Mouse (Mus musculus): Measurements from ENCODE around the gene Haao. TPM values are rescaled to one million over a fixed set of nuclear protein-coding genes. Genes with fewer than 3 reads are reported as not detected.

Haao gene
- total and polyA plus RNA-seq, 2 experiments: 626 to 835 TPM

DNA sequence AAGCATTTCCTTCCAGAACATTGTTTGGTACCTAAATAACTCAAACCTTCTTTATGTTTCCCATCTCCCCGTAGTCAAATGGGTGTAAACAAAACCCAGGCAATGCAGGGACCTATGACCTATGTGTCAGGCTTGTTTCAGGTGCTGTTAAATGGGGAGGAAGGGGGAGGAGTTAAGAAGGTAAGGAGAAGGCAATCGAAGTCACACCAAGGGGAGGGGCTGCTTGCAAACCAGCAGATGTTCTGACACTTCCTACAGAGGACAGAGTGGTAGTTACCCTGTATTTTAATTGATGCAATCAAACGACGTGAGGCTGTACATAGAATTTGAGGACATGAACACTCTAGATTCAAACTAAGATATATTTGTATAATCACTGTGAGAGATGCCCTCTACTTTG is 719 bp upstream of the Haao start:
- H3K27me3 ChIP-seq (ENCODE audit: control insufficient read depth, insufficient read depth, low read length): no peaks in the 10 kb centered on the region
- no peaks in the 10 kb centered on the region for H3K36me3 ChIP-seq (ENCODE audit: control insufficient read depth, insufficient read depth, low read length)
- H3K79me2 ChIP-seq (ENCODE audit: control insufficient read depth, insufficient read depth, low read length): peaks cover 7% of the 10 kb centered on the region; the same call in 1 of the 2 replicates
- TF ChIP-seq POLR2A (IDR thresholded peaks at IDR 0.05; ENCODE audit: extremely low read depth, insufficient read depth, low read length) (no peak), CTCF (IDR thresholded peaks at IDR 0.05; ENCODE audit: low read depth, low read length) (no peak)
- no peak overlapping the region for H3K4me3 ChIP-seq (ENCODE audit: insufficient read depth, low read depth, low read length)
- WGBS: 30% methylated on average over 4 of the region's 4 CpGs
- H3K4me1 ChIP-seq (ENCODE audit: control insufficient read depth, insufficient read depth, low read length): peaks cover 22% of the 10 kb centered on the region
- no peak overlapping the region for H3K9ac ChIP-seq (ENCODE audit: low read depth, low read length)
- H3K27ac ChIP-seq (replicated peaks; ENCODE audit: insufficient read depth, low read depth, low read length): no peak overlapping the region
- no peak for DNase-seq (ENCODE audit: extremely low read depth, low read depth, low spot score)

DNA sequence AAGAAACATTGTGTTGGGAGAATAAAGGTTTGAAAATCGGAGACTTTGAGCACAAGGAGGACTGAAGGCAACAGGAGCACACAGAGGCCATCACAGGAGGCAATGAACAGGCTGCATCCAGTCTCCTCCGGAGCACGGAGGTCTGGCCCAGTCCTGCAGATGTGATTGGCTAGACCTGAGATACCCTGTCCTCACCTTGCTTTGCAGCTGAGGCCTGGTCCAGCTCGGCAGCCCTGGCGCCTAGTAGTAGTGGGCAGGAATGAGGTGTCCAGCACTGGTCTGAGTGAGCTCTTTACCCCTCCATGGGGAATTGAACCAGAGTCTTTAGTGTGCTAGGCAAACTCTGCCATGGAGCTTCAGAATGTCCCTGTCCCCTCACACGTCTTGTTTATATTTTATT is 663 bp downstream of the Haao start:
- TF ChIP-seq CTCF (IDR thresholded peaks at IDR 0.05; ENCODE audit: low read depth, low read length) (no peak), POLR2A (IDR thresholded peaks at IDR 0.05; ENCODE audit: extremely low read depth, insufficient read depth, low read length) (no peak)
- Histone ChIP-seq H3K79me2 (ENCODE audit: control insufficient read depth, insufficient read depth, low read length) (peaks cover 7% of the 10 kb centered on the region; the same call in 1 of the 2 replicates), H3K36me3 (ENCODE audit: control insufficient read depth, insufficient read depth, low read length) (peaks cover 4% of the 10 kb centered on the region; the same call in 1 of the 2 replicates), H3K27me3 (ENCODE audit: control insufficient read depth, insufficient read depth, low read length) (no peaks in the 10 kb centered on the region), H3K9ac (ENCODE audit: low read depth, low read length) (peak overlapping the region; percentile 35; the same call in 1 of the 2 replicates), H3K4me3 (ENCODE audit: insufficient read depth, low read depth, low read length) (peak overlapping the region; percentile 30; the same call in 1 of the 2 replicates), H3K27ac (replicated peaks; ENCODE audit: insufficient read depth, low read depth, low read length) (peak overlapping the region; percentile 94), H3K4me1 (ENCODE audit: control insufficient read depth, insufficient read depth, low read length) (peaks cover 33% of the 10 kb centered on the region)
- no peak for DNase-seq (ENCODE audit: extremely low read depth, low read depth, low spot score)
- WGBS: 33% methylated on average over 6 of the region's 6 CpGs

DNA sequence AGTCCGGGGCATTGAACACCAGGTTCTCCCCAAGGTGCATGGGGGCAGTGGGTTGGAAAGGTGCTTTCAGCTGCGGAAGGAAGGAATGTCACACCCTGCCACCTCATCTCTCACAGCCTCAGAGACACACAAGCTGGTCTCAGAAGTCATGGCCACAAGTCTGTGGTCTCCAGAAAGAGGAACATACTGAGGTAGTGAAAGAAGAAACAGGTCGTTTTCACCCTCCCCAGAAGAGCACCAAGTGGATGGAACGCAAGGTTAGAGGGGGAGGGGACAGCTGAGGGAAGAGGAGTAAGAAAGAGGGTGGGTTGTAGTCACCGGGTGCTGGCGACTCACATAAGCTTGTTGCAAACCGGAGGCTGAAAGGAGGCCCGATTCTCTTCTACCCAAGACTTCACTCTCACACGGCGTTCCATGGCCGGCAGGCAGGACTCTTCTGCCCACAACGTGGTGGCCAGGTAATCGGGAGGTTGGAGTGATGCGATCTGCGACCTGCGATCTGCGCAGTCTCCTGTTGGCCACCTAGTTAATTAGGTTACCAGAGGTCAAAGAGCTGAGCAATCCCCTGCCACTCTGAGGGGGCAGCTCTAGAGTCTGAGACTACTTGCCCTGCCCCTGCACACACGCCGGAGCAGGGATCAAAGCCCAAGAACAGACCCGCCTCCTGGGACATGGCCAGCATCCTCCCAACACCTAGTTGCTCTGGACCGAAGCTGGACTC is 1.3 kb downstream of the Haao start:
- TF ChIP-seq CTCF (IDR thresholded peaks at IDR 0.05; ENCODE audit: low read depth, low read length) (no peak), POLR2A (IDR thresholded peaks at IDR 0.05; ENCODE audit: extremely low read depth, insufficient read depth, low read length) (peak; percentile 89; the same call in 1 of the 2 replicates)
- Histone ChIP-seq H3K79me2 (ENCODE audit: control insufficient read depth, insufficient read depth, low read length) (peaks cover 7% of the 10 kb centered on the region; the same call in 1 of the 2 replicates), H3K4me1 (ENCODE audit: control insufficient read depth, insufficient read depth, low read length) (peaks cover 39% of the 10 kb centered on the region), H3K27ac (replicated peaks; ENCODE audit: insufficient read depth, low read depth, low read length) (peak overlapping the region; percentile 94), H3K9ac (ENCODE audit: low read depth, low read length) (peak overlapping the region; percentile 74), H3K27me3 (ENCODE audit: control insufficient read depth, insufficient read depth, low read length) (no peaks in the 10 kb centered on the region), H3K36me3 (ENCODE audit: control insufficient read depth, insufficient read depth, low read length) (peaks cover 5% of the 10 kb centered on the region; the same call in 1 of the 2 replicates), H3K4me3 (ENCODE audit: insufficient read depth, low read depth, low read length) (peak overlapping the region; percentile 68)
- 15% methylated on average over 21 of the region's 21 CpGs for WGBS
- DNase-seq (ENCODE audit: extremely low read depth, low read depth, low spot score): peak; percentile 97

DNA sequence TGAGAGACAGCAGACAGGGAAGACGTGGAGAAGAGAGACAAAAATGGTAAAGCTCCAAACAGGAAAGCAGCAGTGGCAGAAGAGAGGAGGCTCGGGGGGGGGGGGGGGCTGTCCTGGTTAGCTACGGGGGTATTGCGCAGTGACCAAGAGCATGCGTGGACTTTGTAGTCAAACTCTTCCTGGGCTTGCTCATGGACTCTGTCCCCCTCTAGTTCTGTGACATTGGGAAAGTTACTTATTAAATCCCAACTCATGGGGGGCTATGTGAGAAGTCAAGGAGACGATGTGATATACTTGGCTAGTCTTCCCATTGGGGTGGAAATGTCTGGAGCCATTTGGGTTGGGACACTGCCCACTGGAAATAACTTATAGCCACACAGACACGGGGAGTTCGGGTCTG is 2.2 kb downstream of the Haao start:
- Histone ChIP-seq H3K4me1 (ENCODE audit: control insufficient read depth, insufficient read depth, low read length) (peaks cover 47% of the 10 kb centered on the region), H3K27me3 (ENCODE audit: control insufficient read depth, insufficient read depth, low read length) (no peaks in the 10 kb centered on the region), H3K27ac (replicated peaks; ENCODE audit: insufficient read depth, low read depth, low read length) (peak overlapping the region; percentile 98), H3K36me3 (ENCODE audit: control insufficient read depth, insufficient read depth, low read length) (peaks cover 8% of the 10 kb centered on the region; the same call in 1 of the 2 replicates), H3K4me3 (ENCODE audit: insufficient read depth, low read depth, low read length) (peak overlapping the region; percentile 68), H3K79me2 (ENCODE audit: control insufficient read depth, insufficient read depth, low read length) (peaks cover 7% of the 10 kb centered on the region; the same call in 1 of the 2 replicates), H3K9ac (ENCODE audit: low read depth, low read length) (peak overlapping the region; percentile 82)
- 12% methylated on average over 8 of the region's 8 CpGs for whole genome bisulfite sequencing
- peak; percentile 96 for DNase-seq (ENCODE audit: extremely low read depth, low read depth, low spot score)
- TF ChIP-seq POLR2A (IDR thresholded peaks at IDR 0.05; ENCODE audit: extremely low read depth, insufficient read depth, low read length) (0 out of 2 replicates have a peak, but pooled peaks have one; percentile 28), CTCF (IDR thresholded peaks at IDR 0.05; ENCODE audit: low read depth, low read length) (no peak)

DNA sequence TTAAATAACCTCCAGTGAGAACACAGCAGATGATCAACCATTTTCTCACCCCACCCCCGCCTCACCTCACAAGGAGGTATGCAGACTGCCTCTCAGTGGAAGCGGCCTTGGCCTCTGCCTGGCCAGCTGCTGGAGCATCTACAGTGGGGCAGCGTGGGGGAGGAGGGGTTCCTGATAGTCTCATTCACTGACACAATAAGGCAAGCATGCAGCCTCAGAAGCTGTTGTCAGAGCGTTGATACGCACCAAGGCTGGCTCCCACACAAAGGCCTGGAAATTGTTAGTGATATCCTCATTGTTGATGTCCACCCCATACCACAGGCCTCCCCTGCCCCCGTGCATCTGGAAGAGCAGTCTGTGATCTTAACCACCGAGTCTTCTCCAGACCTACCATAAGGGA is 4.0 kb downstream of the Haao start:
- peaks cover 48% of the 10 kb centered on the region for H3K4me1 ChIP-seq (ENCODE audit: control insufficient read depth, insufficient read depth, low read length)
- WGBS: 37% methylated on average over 7 of the region's 7 CpGs
- TF ChIP-seq CTCF (IDR thresholded peaks at IDR 0.05; ENCODE audit: low read depth, low read length) (no peak), POLR2A (IDR thresholded peaks at IDR 0.05; ENCODE audit: extremely low read depth, insufficient read depth, low read length) (no peak)
- peak overlapping the region; percentile 23; the same call in 1 of the 2 replicates for H3K4me3 ChIP-seq (ENCODE audit: insufficient read depth, low read depth, low read length)
- peak overlapping the region; percentile 35 for H3K9ac ChIP-seq (ENCODE audit: low read depth, low read length)
- H3K27ac ChIP-seq (replicated peaks; ENCODE audit: insufficient read depth, low read depth, low read length): peak overlapping the region; percentile 98
- peaks cover 9% of the 10 kb centered on the region; the same call in 1 of the 2 replicates for H3K36me3 ChIP-seq (ENCODE audit: control insufficient read depth, insufficient read depth, low read length)
- H3K27me3 ChIP-seq (ENCODE audit: control insufficient read depth, insufficient read depth, low read length): no peaks in the 10 kb centered on the region
- H3K79me2 ChIP-seq (ENCODE audit: control insufficient read depth, insufficient read depth, low read length): peaks cover 7% of the 10 kb centered on the region; the same call in 1 of the 2 replicates
- peak; percentile 55 for DNase-seq (ENCODE audit: extremely low read depth, low read depth, low spot score)
